Mouse (Mus musculus) layer of hippocampus, adult 2 months (tissue): Measurements from ENCODE around the gene Pdcd2l. TPM values are rescaled to one million over a fixed set of nuclear protein-coding genes. Genes with fewer than 3 reads are reported as not detected.
A peak's percentile ranks its signal among the peaks of the same experiment; 100 is the strongest.

Experiments
- DNase-seq, 2 experiments: peaks; one replicate each; pipeline ENCODE4 v3.0.0; 2022; ENCODE audit warnings: low spot score in 2 of 2
- H3K27ac ChIP-seq: fragments of 200-600 bp; 2 replicates; pipeline ENCODE4 v1.8.1; 2022
- H3K4me3 ChIP-seq: fragments of 200-600 bp; 2 replicates; pipeline ENCODE4 v1.8.1; 2022; ENCODE audit warnings: mild to moderate bottlenecking
- CTCF ChIP-seq: fragments of 200-600 bp; conservative IDR thresholded peaks from 2 replicates; pipeline ENCODE4 v1.8.1; 2022; ENCODE audit warnings: antibody characterized with exemption, mild to moderate bottlenecking, moderate library complexity
- long read RNA-seq, 2 experiments: library from polyadenylated mRNA; stranded (forward); transcript quantifications; one replicate each; pipeline ENCODE4 v2.0.0; 2021; ENCODE audit warnings: borderline mapping rate in 2 of 2
- total RNA-seq, 2 experiments: library from RNA; stranded (reverse); gene quantifications; 2 replicates each; pipeline ENCODE4 v1.2.3; 2021

Pdcd2l gene
- 10 to 100 TPM; 24.5 to 26.8 TPM for total RNA-seq
- long read RNA-seq, experiment 1, transcript Pdcd2l-201 (7 exons, 1,295 nt): major isoform, 9 of 26 reads
- long read RNA-seq, experiment 1, partial matches to known transcripts: 16 of 26 reads
- long read RNA-seq, experiment 1, other reads (novel, unspliced or antisense): 1 of 26 reads
- long read RNA-seq, experiment 2, transcript Pdcd2l-201 (7 exons, 1,295 nt): major isoform, 22 of 48 reads
- long read RNA-seq, experiment 2, partial matches to known transcripts: 23 of 48 reads
- long read RNA-seq, experiment 2, other reads (novel, unspliced or antisense): 3 of 48 reads

DNA sequence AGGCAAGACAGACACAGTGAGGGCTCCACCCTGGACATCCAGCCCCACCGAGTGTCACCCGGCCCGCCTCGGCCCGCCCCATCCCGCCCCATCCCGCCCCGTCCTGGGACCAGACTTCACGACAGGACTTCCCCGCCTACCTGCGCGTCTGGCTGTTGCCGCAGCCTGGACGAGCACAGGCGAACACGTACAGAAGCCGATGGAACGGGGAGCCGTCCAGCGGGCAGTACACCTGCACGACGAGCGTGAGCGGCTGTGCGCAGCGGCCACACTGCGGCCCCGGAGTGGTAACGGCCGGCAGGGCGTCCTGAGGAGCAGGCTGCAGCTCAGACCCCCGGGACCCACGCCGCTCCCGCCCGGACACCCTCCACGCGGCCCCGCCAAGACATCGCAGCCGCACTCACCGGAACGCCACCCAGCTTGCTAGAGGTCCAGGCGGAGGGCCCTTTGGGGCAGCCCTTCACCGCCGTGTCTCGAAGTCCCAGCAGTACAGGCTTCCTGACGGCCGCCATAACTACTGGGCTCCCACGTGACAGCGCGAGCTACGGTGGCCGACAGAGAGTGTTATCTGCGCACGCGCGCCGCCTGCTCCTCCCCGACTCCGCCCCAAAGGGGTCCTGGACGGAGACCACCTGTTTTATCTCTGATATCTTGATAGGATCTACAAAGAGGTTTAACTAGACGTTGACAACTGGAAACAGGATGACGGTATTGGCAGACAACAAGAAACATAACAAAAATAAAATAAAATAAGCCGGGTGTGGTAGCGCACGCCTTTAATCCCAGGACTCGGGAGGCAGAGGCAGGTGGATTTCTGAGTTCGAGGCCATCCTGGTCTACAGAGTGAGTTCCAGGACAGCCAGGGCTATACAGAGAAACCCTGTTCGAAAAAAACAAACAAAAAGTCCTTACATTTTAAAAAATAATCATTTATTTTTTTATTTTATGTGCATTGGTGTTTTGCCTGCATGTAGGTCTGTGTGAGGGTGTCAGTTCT is at the start of gene Pdcd2l:
Gene Pdcd2l, minus strand, starts transcription at position 530 of the 997 bp plus-strand sequence.
- Histone ChIP-seq H3K4me3 (peak within 1 kb of the TSS; percentile 98), H3K27ac (peak within 1 kb of the TSS; percentile 90)
- no peak for TF ChIP-seq CTCF

DNA sequence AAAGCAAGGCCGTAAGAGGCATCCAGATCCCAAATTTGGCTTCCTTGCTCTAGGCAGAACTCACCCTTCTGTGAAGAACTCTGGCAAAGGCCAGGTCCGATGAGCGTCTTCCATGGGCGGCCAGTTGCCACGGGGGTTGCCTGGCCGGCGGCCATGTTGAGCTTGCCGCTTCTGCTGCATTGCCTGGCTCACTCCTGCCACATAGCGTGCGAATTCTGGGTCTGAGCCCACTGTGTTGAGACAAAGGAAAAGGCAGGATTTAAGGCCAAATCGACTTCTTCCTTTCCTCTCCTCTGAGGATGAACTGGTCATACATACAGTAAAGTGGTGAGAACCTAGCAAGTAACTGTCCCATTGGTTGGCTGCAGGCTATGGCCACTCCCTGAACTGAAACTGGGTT is 45.7 kb upstream of the Pdcd2l start:
- TF ChIP-seq CTCF: peak; percentile 54
- peak overlapping the region; percentile 32 for H3K27ac ChIP-seq
- DNase-seq: peak; percentile 42 to 50
- H3K4me3 ChIP-seq: no peak overlapping the region; the same call in 1 of the 2 replicates

More for the DNA sequence above, at the start of gene Pdcd2l:
- DNase-seq: peak; percentile 91 to 95

GRCm38 (mm10) chr7:34238086-34238485 is 41.6 kb upstream of the Pdcd2l start:
- H3K27ac ChIP-seq: no peak overlapping the region
- no peak for DNase-seq
- H3K4me3 ChIP-seq: no peak overlapping the region
- no peak for TF ChIP-seq CTCF

DNA sequence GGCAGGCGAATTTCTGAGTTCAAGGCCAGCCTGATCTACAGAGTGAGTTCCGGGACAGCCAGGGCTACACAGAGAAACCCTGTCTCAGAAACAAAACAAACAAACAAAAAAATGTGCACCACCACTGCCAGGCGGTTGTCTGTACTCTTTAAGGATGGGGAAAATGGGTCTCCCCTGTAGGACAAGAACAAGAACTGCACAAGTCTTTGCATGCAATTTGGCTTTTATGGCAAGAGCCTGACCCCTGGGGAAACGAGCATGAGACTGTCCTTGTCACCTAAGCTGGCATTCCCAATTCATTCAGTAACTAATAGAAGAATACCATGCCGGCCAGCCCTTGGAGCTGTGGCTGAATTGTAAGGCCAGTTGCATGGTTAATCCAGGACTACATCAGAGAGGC is 39.1 kb upstream of the Pdcd2l start:
- peak; percentile 21; the same call in 1 of the 2 replicates for TF ChIP-seq CTCF
- no peak overlapping the region for H3K4me3 ChIP-seq
- no peak for DNase-seq
- no peak overlapping the region for H3K27ac ChIP-seq

GRCm38 (mm10) chr7:34234610-34235561 is 38.4 kb upstream of the Pdcd2l start:
- Histone ChIP-seq H3K4me3 (peak overlapping the region; percentile 67), H3K27ac (peak overlapping the region; percentile 99)
- no peak for TF ChIP-seq CTCF
- no peak for DNase-seq

- no peak for TF ChIP-seq CTCF
- peak overlapping the region; percentile 67 for H3K4me3 ChIP-seq
- peak overlapping the region; percentile 99 for H3K27ac ChIP-seq
- peak; percentile 99 to 100 for DNase-seq
Measured at GRCm38 (mm10) chr7:34233909-34234609, 37.6 kb upstream of the Pdcd2l start.

GRCm38 (mm10) chr7:34232785-34233725 is 36.6 kb upstream of the Pdcd2l start:
- H3K4me3 ChIP-seq: peak overlapping the region; percentile 67
- peak overlapping the region; percentile 99 for H3K27ac ChIP-seq
- no peak for DNase-seq
- no peak for TF ChIP-seq CTCF

GRCm38 (mm10) chr7:34230116-34230515 is 33.7 kb upstream of the Pdcd2l start, which contains the start of gene Gpi1:
Gene Gpi1, minus strand, starts transcription at chr7:34230336.
- TF ChIP-seq CTCF: peak; percentile 62
- peak within 1 kb of the TSS; percentile 83 for H3K4me3 ChIP-seq
- peak; percentile 67 to 74 for DNase-seq
- H3K27ac ChIP-seq: peak within 1 kb of the TSS; percentile 94

DNA sequence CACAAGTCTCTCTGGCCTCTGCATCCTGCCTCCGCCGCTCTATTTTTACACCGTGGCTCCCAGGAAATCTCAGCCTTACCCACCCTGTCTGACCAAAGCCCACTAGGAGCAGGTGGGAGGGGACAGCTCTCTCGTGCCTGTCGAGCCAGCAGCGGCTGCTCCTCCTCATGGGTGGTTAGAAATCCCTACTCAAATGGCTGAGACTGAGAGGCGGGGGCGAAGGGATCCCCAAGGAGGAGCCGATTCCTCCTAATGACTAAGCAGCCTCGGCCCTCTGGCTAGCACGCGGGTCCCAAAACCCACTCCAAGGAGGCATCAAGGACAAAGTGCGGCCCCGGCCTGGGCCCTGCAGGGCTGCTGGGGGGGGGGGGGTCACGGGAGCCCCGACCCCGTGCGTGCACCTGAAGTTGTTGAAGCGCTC is 33.2 kb upstream of the Pdcd2l start:
- peak overlapping the region; percentile 94 for H3K27ac ChIP-seq
- no peak for TF ChIP-seq CTCF
- peak overlapping the region; percentile 83 for H3K4me3 ChIP-seq
- peak; percentile 53 to 64 for DNase-seq

- no peak for DNase-seq
- Histone ChIP-seq H3K4me3 (peak overlapping the region; percentile 83), H3K27ac (peak overlapping the region; percentile 94)
- no peak for TF ChIP-seq CTCF
Measured at GRCm38 (mm10) chr7:34229153-34229552, 32.7 kb upstream of the Pdcd2l start.
